Mouse (Mus musculus): ENCODE measurements around the gene Agtpbp1. TPM values are rescaled to one million over a fixed set of nuclear protein-coding genes. Genes with fewer than 3 reads are reported as not detected.
"Not testable (repeated sequence)": the region's sequence is repeated elsewhere in the genome, so short reads cannot be mapped to it uniquely, and the experiment has no call there.

Gene Agtpbp1
- polyA plus RNA-seq, 1 experiment: 7.5 TPM

- Histone ChIP-seq H3K79me2 (ENCODE audit: control insufficient read depth, insufficient read depth) (no peaks in the 10 kb centered on the region), H3K79me3 (ENCODE audit: low read depth) (no peaks in the 10 kb centered on the region), H3ac (ENCODE audit: control insufficient read depth, insufficient read length, low read depth) (no peak overlapping the region), H3K27me3 (ENCODE audit: control insufficient read depth, insufficient read depth, insufficient read length) (no peaks in the 10 kb centered on the region), H3K36me3 (ENCODE audit: control insufficient read depth, insufficient read depth) (peaks cover 7% of the 10 kb centered on the region), H3K4me3 (ENCODE audit: insufficient read depth, poor library complexity, severe bottlenecking) (no peak overlapping the region)
- TF ChIP-seq FOSL1 (IDR thresholded peaks at IDR 0.05; ENCODE audit: insufficient read depth, low read length, poor library complexity, severe bottlenecking) (no peak), MAX (IDR thresholded peaks at IDR 0.05) (no peak), CTCF (IDR thresholded peaks at IDR 0.05; ENCODE audit: control insufficient read depth, insufficient read depth, insufficient read length) (no peak), MYOG (IDR thresholded peaks at IDR 0.05; ENCODE audit: control insufficient read depth, extremely low read depth, insufficient read length) (no peak), CEBPB (IDR thresholded peaks at IDR 0.05; ENCODE audit: low read depth) (no peak), MYOD1 (IDR thresholded peaks at IDR 0.05; ENCODE audit: control insufficient read depth, insufficient read length, low read depth) (no peak), USF1 (IDR thresholded peaks at IDR 0.05; ENCODE audit: low read depth) (no peak)
These were observed 104.2 kb downstream of the Agtpbp1 start for GRCm38 (mm10) chr13:59480599-59481483.

DNA sequence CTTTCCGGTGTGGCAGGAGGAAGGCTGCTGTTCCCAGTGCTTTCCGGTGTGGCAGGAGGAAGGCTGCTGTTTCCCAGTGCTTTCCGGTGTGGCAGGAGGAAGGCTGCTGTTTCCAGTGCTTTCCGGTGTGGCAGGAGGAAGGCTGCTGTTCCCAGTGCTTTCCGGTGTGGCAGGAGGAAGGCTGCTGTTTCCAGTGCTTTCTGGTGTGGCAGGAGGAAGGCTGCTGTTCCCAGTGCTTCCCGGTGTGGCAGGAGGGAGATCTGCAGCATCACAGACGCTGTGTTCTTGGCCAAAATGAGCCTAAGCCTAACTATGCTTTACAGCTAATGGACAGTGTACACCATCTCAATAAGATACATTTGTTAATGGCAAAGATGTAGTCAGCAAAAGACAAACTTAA, 107.1 kb downstream of the Agtpbp1 start:
- not testable (repeated sequence) for H3K79me2 ChIP-seq (ENCODE audit: control insufficient read depth, insufficient read depth); H3K27me3 ChIP-seq (ENCODE audit: control insufficient read depth, insufficient read depth, insufficient read length); H3K79me3 ChIP-seq (ENCODE audit: low read depth); H3ac ChIP-seq (ENCODE audit: control insufficient read depth, insufficient read length, low read depth); H3K4me3 ChIP-seq (ENCODE audit: insufficient read depth, poor library complexity, severe bottlenecking)
- H3K36me3 ChIP-seq (ENCODE audit: control insufficient read depth, insufficient read depth): peaks cover 13% of the 10 kb centered on the region

DNA sequence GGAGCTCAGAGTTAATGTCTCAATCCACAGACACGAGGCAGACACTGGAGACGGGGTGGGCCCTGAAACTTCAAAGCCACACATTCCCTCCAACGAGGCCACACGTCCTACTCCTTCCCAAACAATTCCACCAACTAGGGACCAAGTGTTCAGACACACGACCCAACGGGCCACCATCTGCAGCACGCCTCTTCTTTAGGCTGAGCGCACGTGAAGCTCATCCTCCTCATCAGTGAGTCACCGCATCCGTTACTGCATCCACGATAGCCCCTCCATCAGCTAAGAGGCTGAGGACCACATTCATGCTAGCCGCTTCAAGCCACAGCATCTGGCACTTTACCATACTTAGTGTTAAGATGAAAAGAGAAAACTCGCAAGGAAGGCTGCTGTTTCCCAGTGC, 107.6 kb downstream of the Agtpbp1 start:
- Histone ChIP-seq H3K36me3 (ENCODE audit: control insufficient read depth, insufficient read depth) (peaks cover 13% of the 10 kb centered on the region), H3K79me2 (ENCODE audit: control insufficient read depth, insufficient read depth) (no peaks in the 10 kb centered on the region), H3K27me3 (ENCODE audit: control insufficient read depth, insufficient read depth, insufficient read length) (no peaks in the 10 kb centered on the region), H3K79me3 (ENCODE audit: low read depth) (no peaks in the 10 kb centered on the region), H3K4me3 (ENCODE audit: insufficient read depth, poor library complexity, severe bottlenecking) (no peak overlapping the region), H3ac (ENCODE audit: control insufficient read depth, insufficient read length, low read depth) (no peak overlapping the region)
- TF ChIP-seq USF1 (IDR thresholded peaks at IDR 0.05; ENCODE audit: low read depth): no peak
- no peak for TF ChIP-seq MAX (IDR thresholded peaks at IDR 0.05)
- no peak for TF ChIP-seq CEBPB (IDR thresholded peaks at IDR 0.05; ENCODE audit: low read depth)
- no peak for TF ChIP-seq MYOD1 (IDR thresholded peaks at IDR 0.05; ENCODE audit: control insufficient read depth, insufficient read length, low read depth)
- no peak for TF ChIP-seq MYOG (IDR thresholded peaks at IDR 0.05; ENCODE audit: control insufficient read depth, extremely low read depth, insufficient read length)
- TF ChIP-seq CTCF (IDR thresholded peaks at IDR 0.05; ENCODE audit: control insufficient read depth, insufficient read depth, insufficient read length): no peak
- no peak for TF ChIP-seq FOSL1 (IDR thresholded peaks at IDR 0.05; ENCODE audit: insufficient read depth, low read length, poor library complexity, severe bottlenecking)

DNA sequence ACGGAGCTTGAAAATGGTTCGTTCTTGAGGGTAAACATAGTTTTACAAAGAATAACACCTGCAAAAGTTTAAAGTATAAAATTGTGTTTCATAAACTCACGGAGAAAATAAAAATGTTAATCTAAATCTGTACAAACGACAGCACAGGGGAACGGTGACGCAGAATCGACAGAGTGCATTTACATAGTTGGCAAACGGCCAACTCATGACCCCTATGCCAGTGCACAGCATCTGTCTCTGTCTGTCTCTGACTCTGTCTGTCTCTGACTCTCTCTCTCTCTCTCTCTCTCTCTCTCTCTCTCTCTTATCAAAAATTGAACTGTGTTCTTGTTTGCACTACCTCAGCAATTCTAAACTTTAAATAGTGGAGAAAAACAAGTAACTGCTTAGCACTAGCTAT, 110.1 kb downstream of the Agtpbp1 start:
- H3K79me2 ChIP-seq (ENCODE audit: control insufficient read depth, insufficient read depth): no peaks in the 10 kb centered on the region
- peaks cover 13% of the 10 kb centered on the region for H3K36me3 ChIP-seq (ENCODE audit: control insufficient read depth, insufficient read depth)
- TF ChIP-seq FOSL1 (IDR thresholded peaks at IDR 0.05; ENCODE audit: insufficient read depth, low read length, poor library complexity, severe bottlenecking): no peak
- TF ChIP-seq CTCF (IDR thresholded peaks at IDR 0.05; ENCODE audit: control insufficient read depth, insufficient read depth, insufficient read length): no peak
- no peak for TF ChIP-seq MAX (IDR thresholded peaks at IDR 0.05)
- TF ChIP-seq MYOD1 (IDR thresholded peaks at IDR 0.05; ENCODE audit: control insufficient read depth, insufficient read length, low read depth): no peak
- TF ChIP-seq USF1 (IDR thresholded peaks at IDR 0.05; ENCODE audit: low read depth): no peak
- TF ChIP-seq CEBPB (IDR thresholded peaks at IDR 0.05; ENCODE audit: low read depth): no peak
- TF ChIP-seq MYOG (IDR thresholded peaks at IDR 0.05; ENCODE audit: control insufficient read depth, extremely low read depth, insufficient read length): no peak
- no peaks in the 10 kb centered on the region for H3K79me3 ChIP-seq (ENCODE audit: low read depth)
- H3K4me3 ChIP-seq (ENCODE audit: insufficient read depth, poor library complexity, severe bottlenecking): no peak overlapping the region
- H3K27me3 ChIP-seq (ENCODE audit: control insufficient read depth, insufficient read depth, insufficient read length): no peaks in the 10 kb centered on the region
- no peak overlapping the region for H3ac ChIP-seq (ENCODE audit: control insufficient read depth, insufficient read length, low read depth)

DNA sequence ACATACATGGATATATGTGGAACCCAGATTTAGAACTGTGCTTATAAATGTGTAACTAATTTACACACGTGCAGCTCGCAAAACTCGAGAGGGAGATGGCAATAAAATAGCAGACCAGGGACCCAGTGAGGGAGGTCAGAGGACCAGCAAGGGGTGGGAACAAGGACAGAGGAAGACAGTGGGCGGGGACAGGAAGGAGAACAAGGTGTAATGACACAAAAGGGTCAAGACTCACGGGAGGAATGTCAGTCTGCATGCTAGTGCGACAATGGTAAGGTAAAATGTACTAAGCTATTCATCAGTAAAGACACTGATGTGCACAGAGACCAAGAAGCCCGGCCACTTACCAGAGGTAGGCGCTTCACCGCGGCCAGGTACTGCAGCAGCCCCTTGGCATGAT, 111.7 kb downstream of the Agtpbp1 start:
- H3K4me3 ChIP-seq (ENCODE audit: insufficient read depth, poor library complexity, severe bottlenecking): no peak overlapping the region

More for the DNA sequence above, 111.7 kb downstream of the Agtpbp1 start:
- Histone ChIP-seq H3K79me3 (ENCODE audit: low read depth) (no peaks in the 10 kb centered on the region), H3K27me3 (ENCODE audit: control insufficient read depth, insufficient read depth, insufficient read length) (no peaks in the 10 kb centered on the region), H3K79me2 (ENCODE audit: control insufficient read depth, insufficient read depth) (no peaks in the 10 kb centered on the region), H3ac (ENCODE audit: control insufficient read depth, insufficient read length, low read depth) (no peak overlapping the region), H3K36me3 (ENCODE audit: control insufficient read depth, insufficient read depth) (peaks cover 21% of the 10 kb centered on the region)
- TF ChIP-seq CEBPB (IDR thresholded peaks at IDR 0.05; ENCODE audit: low read depth) (no peak), FOSL1 (IDR thresholded peaks at IDR 0.05; ENCODE audit: insufficient read depth, low read length, poor library complexity, severe bottlenecking) (no peak), USF1 (IDR thresholded peaks at IDR 0.05; ENCODE audit: low read depth) (no peak), MYOG (IDR thresholded peaks at IDR 0.05; ENCODE audit: control insufficient read depth, extremely low read depth, insufficient read length) (no peak), CTCF (IDR thresholded peaks at IDR 0.05; ENCODE audit: control insufficient read depth, insufficient read depth, insufficient read length) (no peak), MAX (IDR thresholded peaks at IDR 0.05) (no peak), MYOD1 (IDR thresholded peaks at IDR 0.05; ENCODE audit: control insufficient read depth, insufficient read length, low read depth) (no peak)
